Mouse (Mus musculus) embryo, embryonic 10.5 days (tissue): Measurements from ENCODE around the gene Gja3.

Experiments used
- DNase-seq: peaks from one replicate; pipeline ENCODE4 v3.0.0-alpha.2; 2015; ENCODE audit warnings: low spot score

The Gja3 gene

GRCm38 (mm10) chr14:57057563-57058321 is at the start of gene Gja3:
Gene Gja3, minus strand, starts transcription at chr14:57058100.
- DNase-seq = peak; percentile 44

- DNase-seq = no peak
Measured at GRCm38 (mm10) chr14:57107091-57107490, 49.2 kb upstream of the Gja3 start.

- DNase-seq = no peak
Measured at GRCm38 (mm10) chr14:57105721-57106120, 47.8 kb upstream of the Gja3 start.

GRCm38 (mm10) chr14:57105111-57105510 is 47.2 kb upstream of the Gja3 start:
- no peak for DNase-seq

GRCm38 (mm10) chr14:57104106-57105023 is 46.5 kb upstream of the Gja3 start, which contains the start of gene Gjb2:
Gene Gjb2, minus strand, starts transcription at chr14:57104702.
- DNase-seq = peak; percentile 64

- DNase-seq = peak; percentile 41
Measured at GRCm38 (mm10) chr14:57103711-57104105, 45.8 kb upstream of the Gja3 start.

- no peak for DNase-seq
Measured at GRCm38 (mm10) chr14:57103121-57103520, 45.2 kb upstream of the Gja3 start.

- no peak for DNase-seq
Measured at GRCm38 (mm10) chr14:57101623-57102022, 43.7 kb upstream of the Gja3 start.

GRCm38 (mm10) chr14:57095855-57096254 is 38.0 kb upstream of the Gja3 start:
- DNase-seq = no peak

- peak; percentile 82 for DNase-seq
Measured at GRCm38 (mm10) chr14:57093029-57093428, 35.1 kb upstream of the Gja3 start.

GRCm38 (mm10) chr14:57090001-57090400 is 32.1 kb upstream of the Gja3 start:
- no peak for DNase-seq

- DNase-seq = no peak
Measured at GRCm38 (mm10) chr14:57089107-57089506, 31.2 kb upstream of the Gja3 start.

GRCm38 (mm10) chr14:57084180-57084668 is 26.3 kb upstream of the Gja3 start:
- DNase-seq = no peak

GRCm38 (mm10) chr14:57082863-57083262 is 25.0 kb upstream of the Gja3 start:
- DNase-seq = no peak

- DNase-seq = no peak
Measured at GRCm38 (mm10) chr14:57075537-57075936, 17.6 kb upstream of the Gja3 start.

- DNase-seq = peak; percentile 79
Measured at GRCm38 (mm10) chr14:57069906-57070305, 12.0 kb upstream of the Gja3 start.

GRCm38 (mm10) chr14:57066053-57066452 is 8.2 kb upstream of the Gja3 start:
- no peak for DNase-seq

GRCm38 (mm10) chr14:57060052-57060451 is 2.2 kb upstream of the Gja3 start:
- DNase-seq = peak; percentile 91

- no peak for DNase-seq
Measured at GRCm38 (mm10) chr14:57057204-57057562, 717 bp downstream of the Gja3 start.

- DNase-seq = no peak
Measured at GRCm38 (mm10) chr14:57052713-57053112, 5.2 kb downstream of the Gja3 start.

GRCm38 (mm10) chr14:57043863-57044262 is 14.0 kb downstream of the Gja3 start:
- no peak for DNase-seq

- DNase-seq = no peak
Measured at GRCm38 (mm10) chr14:57041439-57041838, 16.5 kb downstream of the Gja3 start.
